Mouse (Mus musculus) hindbrain, embryonic 15.5 days (tissue): ENCODE data around the gene Txndc17. TPM values are rescaled to one million over a fixed set of nuclear protein-coding genes. Genes with fewer than 3 reads are reported as not detected.
A peak's percentile ranks its signal among the peaks of the same experiment; 100 is the strongest.

ENCODE experiments used
- ATAC-seq: fragments of 200-750 bp; cut with Nextera tagmentation; 2 replicates; pipeline ENCODE4 v1.8.0; 2017; ENCODE audit warnings: low read depth, moderate number of reproducible peaks, moderate TSS enrichment; ENCODE audit not compliant: low FRiP score
- H3K27ac ChIP-seq: fragments of 300-500 bp; sonication (generic); replicated peaks from 2 replicates; pipeline ENCODE4 v1.5.1; 2015; ENCODE audit warnings: mild to moderate bottlenecking, inconsistent platforms
- H3K27me3 ChIP-seq: fragments of 300-500 bp; sonication (generic); 2 replicates; pipeline ENCODE4 v1.6.1; 2015; ENCODE audit warnings: control low read depth, inconsistent platforms
- H3K36me3 ChIP-seq: fragments of 300-500 bp; sonication (generic); 2 replicates; pipeline ENCODE4 v1.6.1; 2015; ENCODE audit warnings: control low read depth, inconsistent platforms
- H3K4me1 ChIP-seq: fragments of 300-500 bp; sonication (generic); replicated peaks from 2 replicates; pipeline ENCODE4 v1.6.1; 2015; ENCODE audit warnings: control low read depth, inconsistent platforms
- H3K4me2 ChIP-seq: fragments of 300-500 bp; sonication (generic); 2 replicates; pipeline ENCODE4 v1.6.1; 2015; ENCODE audit warnings: moderate library complexity, mild to moderate bottlenecking, inconsistent platforms
- H3K4me3 ChIP-seq: fragments of 300-500 bp; sonication (generic); 2 replicates; pipeline ENCODE4 v1.5.1; 2015; ENCODE audit warnings: mild to moderate bottlenecking, inconsistent platforms
- H3K9ac ChIP-seq: fragments of 300-500 bp; sonication (generic); 2 replicates; pipeline ENCODE4 v1.6.1; 2015; ENCODE audit warnings: inconsistent platforms
- H3K9me3 ChIP-seq: fragments of 300-500 bp; sonication (generic); 2 replicates; pipeline ENCODE4 v1.6.1; 2016; ENCODE audit warnings: control low read depth, inconsistent platforms
- WGBS: fragments of 180-500 bp; shearing (Covaris S2); methylation state at CpG from one replicate; pipeline ENCODE4 v1.1.7; 2015; 5-methylcytosine and 5-hydroxymethylcytosine counted together
- polyA plus RNA-seq: library from polyadenylated mRNA; unstranded; fragments of >200 nt; fragmentation: Nextera tagmentation; extraction: Ambion mirVana; gene quantifications from 2 replicates; pipeline ENCODE4 v1.2.1, GENCODE M21; 2015

Txndc17 gene
- polyA plus RNA-seq, 1 experiment from 2014 or later = 147 TPM

- no peaks in the 10 kb centered on the region for H3K4me1 ChIP-seq
- no peaks in the 10 kb centered on the region for H3K9me3 ChIP-seq
- peaks cover 38% of the 10 kb centered on the region for H3K36me3 ChIP-seq
- ATAC-seq = no peak
- WGBS = 87% methylated on average over 8 of the region's 8 CpGs
- no peak overlapping the region for H3K27ac ChIP-seq
- H3K9ac ChIP-seq = no peak overlapping the region
- H3K4me3 ChIP-seq = no peak overlapping the region
- no peaks in the 10 kb centered on the region for H3K27me3 ChIP-seq
- no peak overlapping the region for H3K4me2 ChIP-seq
Observed at GRCm38 (mm10) chr11:72196506-72196905, 10.8 kb upstream of the Txndc17 start.

- Histone ChIP-seq H3K9me3 (no peaks in the 10 kb centered on the region), H3K4me2 (no peak overlapping the region), H3K9ac (no peak overlapping the region), H3K36me3 (peaks cover 17% of the 10 kb centered on the region), H3K4me1 (peaks cover 30% of the 10 kb centered on the region), H3K27me3 (no peaks in the 10 kb centered on the region), H3K27ac (no peak overlapping the region), H3K4me3 (no peak overlapping the region)
- no peak for ATAC-seq
- WGBS = 60% methylated on average over 1 of the region's 1 CpGs
Observed at GRCm38 (mm10) chr11:72203440-72203839, 3.9 kb upstream of the Txndc17 start.

GRCm38 (mm10) chr11:72205256-72205655 is 2.1 kb upstream of the Txndc17 start:
- Histone ChIP-seq H3K4me3 (peak overlapping the region; percentile 78), H3K9ac (peak overlapping the region; percentile 81; the same call in 1 of the 2 replicates)

GRCm38 (mm10) chr11:72206341-72207203 is 775 bp upstream of the Txndc17 start, which contains the start of gene Gm43951:
Gene Gm43951, minus strand, starts transcription at chr11:72206840.
- under 1% methylated on average over 43 of the region's 43 CpGs for WGBS
- peak within 1 kb of the TSS; percentile 78 for H3K4me3 ChIP-seq
- peak within 1 kb of the TSS; percentile 81 for H3K9ac ChIP-seq
- peak within 1 kb of the TSS; percentile 79 for H3K27ac ChIP-seq
- no peaks in the 10 kb centered on the region for H3K9me3 ChIP-seq
- peak; percentile 52 for ATAC-seq
- no peaks in the 10 kb centered on the region for H3K27me3 ChIP-seq
- H3K4me1 ChIP-seq = peaks cover 30% of the 10 kb centered on the region
- peaks cover 23% of the 10 kb centered on the region for H3K36me3 ChIP-seq
- H3K4me2 ChIP-seq = peak within 1 kb of the TSS; percentile 72

More at GRCm38 (mm10) chr11:72205256-72205655, 2.1 kb upstream of the Txndc17 start:
- H3K4me2 ChIP-seq = peak overlapping the region; percentile 72
- no peak overlapping the region for H3K27ac ChIP-seq
- peaks cover 30% of the 10 kb centered on the region for H3K4me1 ChIP-seq
- WGBS = 89% methylated on average over 6 of the region's 6 CpGs
- peaks cover 19% of the 10 kb centered on the region for H3K36me3 ChIP-seq
- ATAC-seq = no peak
- no peaks in the 10 kb centered on the region for H3K27me3 ChIP-seq
- no peaks in the 10 kb centered on the region for H3K9me3 ChIP-seq

GRCm38 (mm10) chr11:72207834-72208377 is 559 bp downstream of the Txndc17 start:
- Histone ChIP-seq H3K36me3 (peaks cover 22% of the 10 kb centered on the region), H3K27me3 (no peaks in the 10 kb centered on the region), H3K4me2 (peak overlapping the region; percentile 72), H3K4me3 (peak overlapping the region; percentile 78), H3K9ac (peak overlapping the region; percentile 81), H3K27ac (peak overlapping the region; percentile 79), H3K9me3 (no peaks in the 10 kb centered on the region), H3K4me1 (peaks cover 31% of the 10 kb centered on the region)
- 19% methylated on average over 17 of the region's 17 CpGs for WGBS
- no peak for ATAC-seq

GRCm38 (mm10) chr11:72214591-72215409 is 7.5 kb downstream of the Txndc17 start:
- Histone ChIP-seq H3K9me3 (no peaks in the 10 kb centered on the region), H3K36me3 (peaks cover 19% of the 10 kb centered on the region), H3K27me3 (no peaks in the 10 kb centered on the region), H3K4me3 (peak overlapping the region; percentile 79), H3K27ac (peak overlapping the region; percentile 90), H3K9ac (peak overlapping the region; percentile 79), H3K4me1 (peaks cover 33% of the 10 kb centered on the region), H3K4me2 (peak overlapping the region; percentile 81)
- under 1% methylated on average over 51 of the region's 51 CpGs for WGBS
- peak; percentile 96 for ATAC-seq

GRCm38 (mm10) chr11:72215410-72215797 is 8.1 kb downstream of the Txndc17 start, which contains the start of gene Med31:
Gene Med31, minus strand, starts transcription at chr11:72215592.
- Histone ChIP-seq H3K27ac (peak within 1 kb of the TSS; percentile 90), H3K27me3 (no peaks in the 10 kb centered on the region), H3K36me3 (peaks cover 13% of the 10 kb centered on the region), H3K9ac (peak within 1 kb of the TSS; percentile 79), H3K4me3 (peak within 1 kb of the TSS; percentile 79), H3K4me2 (peak within 1 kb of the TSS; percentile 81), H3K4me1 (peaks cover 33% of the 10 kb centered on the region), H3K9me3 (no peaks in the 10 kb centered on the region)
- peak; percentile 86 for ATAC-seq
- under 1% methylated on average over 29 of the region's 29 CpGs for WGBS

GRCm38 (mm10) chr11:72217116-72217515 is 9.8 kb downstream of the Txndc17 start:
- 80% methylated on average over 5 of the region's 5 CpGs for WGBS
- no peak for ATAC-seq
- Histone ChIP-seq H3K27me3 (no peaks in the 10 kb centered on the region), H3K36me3 (0 out of 2 replicates have a peak, but pooled peaks cover 3% of the 10 kb centered on the region), H3K27ac (no peak overlapping the region), H3K4me2 (peak overlapping the region; percentile 81), H3K4me1 (peaks cover 33% of the 10 kb centered on the region), H3K4me3 (no peak overlapping the region), H3K9me3 (no peaks in the 10 kb centered on the region), H3K9ac (no peak overlapping the region)

- WGBS = 17% methylated on average over 6 of the region's 6 CpGs
- no peak overlapping the region for H3K4me3 ChIP-seq
- no peak for ATAC-seq
- H3K27me3 ChIP-seq = no peaks in the 10 kb centered on the region
- H3K36me3 ChIP-seq = no peaks in the 10 kb centered on the region
- no peak overlapping the region for H3K9ac ChIP-seq
- no peaks in the 10 kb centered on the region for H3K9me3 ChIP-seq
- H3K4me1 ChIP-seq = peaks cover 20% of the 10 kb centered on the region
- no peak overlapping the region for H3K27ac ChIP-seq
- H3K4me2 ChIP-seq = no peak overlapping the region
Observed at GRCm38 (mm10) chr11:72221278-72221677, 13.9 kb downstream of the Txndc17 start.

- no peaks in the 10 kb centered on the region for H3K27me3 ChIP-seq
- no peak overlapping the region for H3K4me3 ChIP-seq
- H3K9me3 ChIP-seq = no peaks in the 10 kb centered on the region
- H3K27ac ChIP-seq = no peak overlapping the region
- ATAC-seq = no peak
- no peak overlapping the region for H3K4me2 ChIP-seq
- H3K36me3 ChIP-seq = no peaks in the 10 kb centered on the region
- H3K4me1 ChIP-seq = peaks cover 11% of the 10 kb centered on the region
- 84% methylated on average over 4 of the region's 4 CpGs for WGBS
- no peak overlapping the region for H3K9ac ChIP-seq
Observed at GRCm38 (mm10) chr11:72223414-72223813, 16.1 kb downstream of the Txndc17 start.

- 15% methylated on average over 5 of the region's 5 CpGs for WGBS
- peaks cover 11% of the 10 kb centered on the region for H3K4me1 ChIP-seq
- no peak overlapping the region for H3K4me2 ChIP-seq
- ATAC-seq = no peak
- no peak overlapping the region for H3K9ac ChIP-seq
- H3K9me3 ChIP-seq = no peaks in the 10 kb centered on the region
- H3K4me3 ChIP-seq = no peak overlapping the region
- H3K27me3 ChIP-seq = no peaks in the 10 kb centered on the region
- H3K27ac ChIP-seq = no peak overlapping the region
- no peaks in the 10 kb centered on the region for H3K36me3 ChIP-seq
Observed at GRCm38 (mm10) chr11:72224865-72225264, 17.5 kb downstream of the Txndc17 start.
